Mouse (Mus musculus): Measurements from ENCODE around the gene Cyp8b1. TPM values are rescaled to one million over a fixed set of nuclear protein-coding genes. Genes with fewer than 3 reads are reported as not detected.

Cyp8b1 gene
- polyA plus RNA-seq, 2 experiments: 0.74 to 1.8 TPM

GRCm38 (mm10) chr9:121905556-121906185, 10.4 kb downstream of the Cyp8b1 start:
- Histone ChIP-seq H3K36me3 (replicated peaks; ENCODE audit: control insufficient read depth, insufficient read depth, low read depth) (no peaks in the 10 kb centered on the region), H3K27me3 (ENCODE audit: control insufficient read depth, insufficient read depth, low read length) (no peaks in the 10 kb centered on the region), H3K9me3 (ENCODE audit: control insufficient read depth, low read length) (no peaks in the 10 kb centered on the region), H3K4me2 (ENCODE audit: low read depth) (no peak overlapping the region), H3K4me1 (replicated peaks; ENCODE audit: control insufficient read depth in 2 of 2, insufficient read depth in 2 of 2, low read length in 1 of 2) (peaks cover 0 to 4% of the 10 kb centered on the region in 2 experiments; a peak in 1 of 4 replicates), H3K4me3 (ENCODE audit: insufficient read depth in 1 of 2, low read depth in 2 of 2, low read length in 2 of 2) (no peak overlapping the region), H3K9ac (replicated peaks) (no peak overlapping the region), H3K27ac (no peak overlapping the region)
- WGBS (ENCODE audit: insufficient replicate concordance): 57% methylated on average over 4 of the region's 4 CpGs
- no peak for TF ChIP-seq EP300 (IDR thresholded peaks at IDR 0.05; ENCODE audit: low read depth)
- TF ChIP-seq CTCF (IDR thresholded peaks at IDR 0.05; ENCODE audit: low read depth): no peak
- DNase-seq (ENCODE audit: low read depth in 3 of 3, low spot score in 3 of 3): no peak
- ATAC-seq (ENCODE audit: insufficient read depth): no peak

DNA sequence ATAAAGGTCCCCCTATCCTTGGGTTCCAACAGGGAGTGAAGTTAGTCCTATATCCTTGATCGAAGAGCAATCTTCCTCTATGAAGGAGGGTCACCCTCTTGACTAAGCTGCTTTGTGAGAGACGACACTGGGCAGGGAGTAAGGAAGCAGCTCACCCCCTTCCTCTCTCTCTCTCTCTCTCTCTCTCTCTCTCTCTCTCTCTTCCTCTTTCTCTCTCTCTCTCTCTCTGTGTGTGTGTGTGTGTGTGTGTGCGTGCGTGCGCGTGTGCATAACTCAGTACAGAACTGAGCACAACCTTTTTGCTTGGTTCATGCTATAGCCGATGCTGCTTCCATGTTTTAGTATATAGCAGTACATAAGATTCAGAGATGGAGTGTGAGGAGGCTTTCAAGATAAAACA, 11.2 kb downstream of the Cyp8b1 start:
- no peak overlapping the region for H3K27ac ChIP-seq
- DNase-seq (ENCODE audit: low read depth in 3 of 3, low spot score in 3 of 3): no peak
- no peak for ATAC-seq (ENCODE audit: insufficient read depth)

DNA sequence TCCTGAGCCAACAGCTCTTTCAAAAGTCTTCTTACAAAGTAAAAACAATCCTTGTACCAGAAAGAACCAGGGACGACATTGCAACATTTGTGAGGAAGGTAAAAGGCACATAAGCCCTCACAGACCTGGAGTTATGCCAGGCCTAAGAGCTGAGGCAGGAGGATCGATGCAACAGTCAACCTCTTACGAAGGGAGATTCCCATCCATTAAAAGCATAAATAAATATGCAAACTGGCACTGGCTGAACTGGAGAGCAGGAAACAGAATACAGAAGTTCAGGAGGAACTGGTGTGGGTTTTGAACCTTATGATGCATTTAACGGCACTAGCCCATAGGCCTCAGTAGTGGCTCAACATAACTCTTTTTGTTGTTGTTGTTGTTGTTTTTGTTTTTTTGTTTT, 11.8 kb downstream of the Cyp8b1 start:
- H3K9me3 ChIP-seq (ENCODE audit: control insufficient read depth, low read length): no peaks in the 10 kb centered on the region
- H3K27ac ChIP-seq: no peak overlapping the region
- ATAC-seq (ENCODE audit: insufficient read depth) (no peak), DNase-seq (ENCODE audit: low read depth in 3 of 3, low spot score in 3 of 3) (no peak)
- no peak overlapping the region for H3K4me2 ChIP-seq (ENCODE audit: low read depth)
- TF ChIP-seq EP300 (IDR thresholded peaks at IDR 0.05; ENCODE audit: low read depth) (no peak), CTCF (IDR thresholded peaks at IDR 0.05; ENCODE audit: low read depth) (no peak)
- H3K4me1 ChIP-seq (replicated peaks; ENCODE audit: control insufficient read depth in 2 of 2, insufficient read depth in 2 of 2, low read length in 1 of 2): peaks cover 0 to 4% of the 10 kb centered on the region in 2 experiments; a peak in 1 of 4 replicates
- H3K36me3 ChIP-seq (replicated peaks; ENCODE audit: control insufficient read depth, insufficient read depth, low read depth): no peaks in the 10 kb centered on the region
- no peaks in the 10 kb centered on the region for H3K27me3 ChIP-seq (ENCODE audit: control insufficient read depth, insufficient read depth, low read length)
- no peak overlapping the region for H3K9ac ChIP-seq (replicated peaks)
- no peak overlapping the region for H3K4me3 ChIP-seq (ENCODE audit: insufficient read depth in 1 of 2, low read depth in 2 of 2, low read length in 2 of 2)
- 51% methylated on average over 4 of the region's 4 CpGs for WGBS (ENCODE audit: insufficient replicate concordance)

More for the DNA sequence above, 11.2 kb downstream of the Cyp8b1 start:
- Histone ChIP-seq H3K36me3 (replicated peaks; ENCODE audit: control insufficient read depth, insufficient read depth, low read depth) (no peaks in the 10 kb centered on the region), H3K27me3 (ENCODE audit: control insufficient read depth, insufficient read depth, low read length) (no peaks in the 10 kb centered on the region), H3K9ac (replicated peaks) (no peak overlapping the region), H3K4me1 (replicated peaks; ENCODE audit: control insufficient read depth in 2 of 2, insufficient read depth in 2 of 2, low read length in 1 of 2) (peaks cover 0 to 4% of the 10 kb centered on the region in 2 experiments; a peak in 1 of 4 replicates), H3K9me3 (ENCODE audit: control insufficient read depth, low read length) (no peaks in the 10 kb centered on the region), H3K4me3 (ENCODE audit: insufficient read depth in 1 of 2, low read depth in 2 of 2, low read length in 2 of 2) (no peak overlapping the region), H3K4me2 (ENCODE audit: low read depth) (no peak overlapping the region)
- 71% methylated on average over 7 of the region's 7 CpGs for WGBS (ENCODE audit: insufficient replicate concordance)
- TF ChIP-seq EP300 (IDR thresholded peaks at IDR 0.05; ENCODE audit: low read depth) (no peak), CTCF (IDR thresholded peaks at IDR 0.05; ENCODE audit: low read depth) (no peak)

DNA sequence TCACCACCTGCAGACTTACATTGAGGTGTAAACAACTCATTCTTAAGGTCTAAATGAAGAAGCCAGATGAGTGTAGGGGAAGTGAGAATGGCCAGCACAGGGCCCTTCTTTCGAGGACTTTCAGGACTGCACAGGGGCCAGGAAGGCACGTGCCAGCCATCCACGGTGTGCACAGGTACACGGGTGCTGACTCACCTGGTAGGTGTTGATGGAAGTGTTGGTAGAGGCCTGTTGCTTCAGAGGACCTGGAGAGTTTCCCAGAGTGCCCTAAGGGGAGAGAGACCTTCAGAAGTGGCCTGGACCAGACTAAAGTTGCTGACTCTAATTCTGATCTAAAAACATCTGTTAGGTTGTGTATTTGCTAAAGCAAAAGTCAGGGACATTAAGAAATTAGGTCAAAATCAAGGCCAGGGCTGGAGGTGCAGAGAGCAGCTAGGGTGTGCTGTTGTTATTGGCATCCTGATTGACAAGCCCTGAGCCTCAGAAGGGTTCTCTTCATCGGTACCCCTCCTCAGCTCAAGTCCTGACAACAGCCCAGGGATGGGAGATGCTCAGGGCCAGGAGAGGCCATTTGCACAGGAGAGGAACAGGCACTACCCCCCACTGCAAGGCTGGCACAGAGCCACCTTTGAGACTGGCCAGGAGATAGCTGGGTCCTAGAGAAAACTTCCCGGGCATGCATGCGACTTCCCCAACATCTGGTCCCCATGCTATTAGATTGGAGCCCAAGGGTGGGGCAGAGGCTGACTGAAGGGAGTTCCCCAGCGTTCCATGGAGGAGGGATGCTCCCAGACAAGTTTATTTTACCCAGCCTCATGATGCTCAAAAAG, 12.4 kb downstream of the Cyp8b1 start:
- peaks cover 0 to 4% of the 10 kb centered on the region in 2 experiments; a peak in 1 of 4 replicates for H3K4me1 ChIP-seq (replicated peaks; ENCODE audit: control insufficient read depth in 2 of 2, insufficient read depth in 2 of 2, low read length in 1 of 2)
- TF ChIP-seq EP300 (IDR thresholded peaks at IDR 0.05; ENCODE audit: low read depth) (no peak), CTCF (IDR thresholded peaks at IDR 0.05; ENCODE audit: low read depth) (no peak)
- H3K4me2 ChIP-seq (ENCODE audit: low read depth): no peak overlapping the region
- H3K27ac ChIP-seq: no peak overlapping the region
- no peak for DNase-seq (ENCODE audit: low read depth in 3 of 3, low spot score in 3 of 3)
- H3K4me3 ChIP-seq (ENCODE audit: insufficient read depth in 1 of 2, low read depth in 2 of 2, low read length in 2 of 2): no peak overlapping the region
- WGBS (ENCODE audit: insufficient replicate concordance): 55% methylated on average over 8 of the region's 8 CpGs
- no peaks in the 10 kb centered on the region for H3K27me3 ChIP-seq (ENCODE audit: control insufficient read depth, insufficient read depth, low read length)
- ATAC-seq (ENCODE audit: insufficient read depth): no peak
- H3K9ac ChIP-seq (replicated peaks): no peak overlapping the region
- H3K9me3 ChIP-seq (ENCODE audit: control insufficient read depth, low read length): no peaks in the 10 kb centered on the region
- H3K36me3 ChIP-seq (replicated peaks; ENCODE audit: control insufficient read depth, insufficient read depth, low read depth): no peaks in the 10 kb centered on the region
